In the genomic region with DNA sequence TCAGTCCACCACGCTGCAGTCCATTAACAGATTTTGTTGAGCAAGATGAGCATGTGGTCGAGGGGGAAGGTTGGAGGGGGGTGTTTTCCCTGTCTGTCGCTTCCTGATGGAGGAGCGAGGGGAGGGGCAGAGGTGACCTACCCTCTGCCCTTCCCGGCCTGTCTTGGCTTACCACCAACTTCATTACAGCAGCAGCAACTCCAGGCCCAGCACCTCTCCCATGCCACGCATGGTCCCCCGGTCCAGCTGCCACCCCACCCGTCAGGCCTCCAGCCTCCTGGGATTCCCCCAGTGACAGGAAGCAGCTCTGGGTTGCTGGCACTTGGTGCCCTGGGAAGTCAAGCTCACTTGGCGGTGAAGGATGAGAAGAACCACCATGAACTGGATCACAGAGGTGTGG, we compare ENCODE assay signal across 24 mouse cellular contexts. TPM values are rescaled to one million over a fixed set of nuclear protein-coding genes. Genes with fewer than 3 reads are reported as not detected.
DNase-seq lines count a peak whose midpoint lies in the region; ATAC-seq and TF ChIP-seq lines count a peak whose summit lies in the region.
"Had no signal": no experiment of that assay in that cellular context is flagged by ENCODE, and none has a peak within 500 bp of the region (broad histone marks: within the 10 kb centered on the region; RNA-seq: fewer than 3 reads in every experiment).

No protein-coding gene starts in this region.

- 62% methylated on average over 9 of the region's 9 CpGs for WGBS in kidney, embryonic 14.5 days
- 55% methylated on average over 9 of the region's 9 CpGs for WGBS in lung, embryonic 14.5 days

- no peak overlapping the region for H3K4me3 ChIP-seq in kidney, embryonic 14.5 days (ENCODE audit: low read length)
- no peak overlapping the region for H3K4me3 ChIP-seq in lung, embryonic 14.5 days (ENCODE audit: low read depth, low read length)
- H3K4me3 ChIP-seq: embryonic facial prominence, embryonic 13.5 days; erythroblast, embryonic 14.5 days; forebrain, embryonic 12.5 days; limb, embryonic 15.5 days; neural tube, embryonic 15.5 days; stomach, embryonic 15.5 days had no signal

- H3K9ac ChIP-seq in kidney, embryonic 14.5 days (ENCODE audit: low read depth, low read length), result no peak overlapping the region
- no peak overlapping the region for H3K9ac ChIP-seq in lung, embryonic 14.5 days
- H3K9ac ChIP-seq: embryonic facial prominence, embryonic 13.5 days; forebrain, embryonic 12.5 days; limb, embryonic 15.5 days; neural tube, embryonic 15.5 days; stomach, embryonic 15.5 days had no signal

- in situ Hi-C loops in Patski (cut with MboI; ENCODE audit: low pct_unique_long_range_greater_than_20kb), result no loop called here

- POLR2A ChIA-PET in Patski (lab: Charles Lee), result interaction anchor here (0.7 to 2.8 kb wide), 2 partner anchors 24 to 28 kb away, joined by 3 to 13 read pairs; no protein-coding TSS in a partner anchor

- H3K36me3 ChIP-seq in kidney, embryonic 14.5 days (ENCODE audit: control insufficient read depth, insufficient read depth, low read length), result peaks cover 73% of the 10 kb centered on the region
- H3K36me3 ChIP-seq in lung, embryonic 14.5 days (ENCODE audit: insufficient read depth), result peaks cover 77% of the 10 kb centered on the region

- no peak for ATAC-seq in kidney, embryonic 14.5 days (ENCODE audit: low FRiP score, low TSS enrichment)
- no peak for ATAC-seq in lung, embryonic 14.5 days (ENCODE audit: insufficient read depth)
- no peak for ATAC-seq in Patski
- ATAC-seq: hindbrain, postnatal 0 days; intestine, embryonic 16.5 days had no signal

- no peaks in the 10 kb centered on the region for H3K9me3 ChIP-seq in kidney, embryonic 14.5 days (ENCODE audit: control insufficient read depth, low read length)
- H3K9me3 ChIP-seq in lung, embryonic 14.5 days (ENCODE audit: low read depth, low read length), result no peaks in the 10 kb centered on the region
- H3K9me3 ChIP-seq: embryonic facial prominence, embryonic 13.5 days; forebrain, embryonic 12.5 days; limb, embryonic 15.5 days; neural tube, embryonic 15.5 days; stomach, embryonic 15.5 days had no signal

- peak; percentile 60 for DNase-seq in adrenal gland, adult 2 months
- DNase-seq in adrenal gland, postnatal 4 days (ENCODE audit: low spot score in 2 of 2), result no peak
- DNase-seq in kidney, adult 11 months, result peak; percentile 24
- peak; percentile 27 for DNase-seq in lung, embryonic 14.5 days
- DNase-seq in lung, postnatal 14 days, result no peak
- peak; percentile 73 for DNase-seq in Patski (ENCODE audit: low read depth, low spot score)
- DNase-seq: cerebellum, adult 8-10 months; cerebellum, postnatal 36 days; embryo, embryonic 11 days; left cerebral cortex, postnatal 4 days; right cerebral cortex, adult 18-20 months; right cerebral cortex, postnatal 4 days; thymus, postnatal 36 days had no signal

- H3K27me3 ChIP-seq in kidney, embryonic 14.5 days (ENCODE audit: control insufficient read depth, insufficient read depth, low read length), result 0 out of 2 replicates have a peak, but pooled peaks cover 3% of the 10 kb centered on the region
- no peaks in the 10 kb centered on the region for H3K27me3 ChIP-seq in lung, embryonic 14.5 days (ENCODE audit: insufficient read depth, low read length)
- no peaks in the 10 kb centered on the region for H3K27me3 ChIP-seq in Patski
- H3K27me3 ChIP-seq: limb, embryonic 15.5 days; neural tube, embryonic 15.5 days; stomach, embryonic 15.5 days had no signal

- TF ChIP-seq CTCF in lung, embryonic 14.5 days (IDR thresholded peaks at IDR 0.05; ENCODE audit: low read depth), result no peak
- TF ChIP-seq CTCF in Patski (IDR thresholded peaks at IDR 0.05), result no peak

- CTCF ChIA-PET in Patski (lab: Charles Lee), result interaction anchor here (1.6 kb wide), 1 partner anchor 24 kb away, joined by 6 read pairs; no protein-coding TSS in a partner anchor

- peaks cover 44% of the 10 kb centered on the region for H3K4me1 ChIP-seq in kidney, embryonic 14.5 days (ENCODE audit: control insufficient read depth, insufficient read depth, low read length)
- H3K4me1 ChIP-seq in lung, embryonic 14.5 days (ENCODE audit: insufficient read depth), result peaks cover 22% of the 10 kb centered on the region

- H3K4me2 ChIP-seq in kidney, embryonic 14.5 days (replicated peaks; ENCODE audit: low read depth, low read length), result no peak overlapping the region
- H3K4me2 ChIP-seq in lung, embryonic 14.5 days, result no peak overlapping the region
- H3K4me2 ChIP-seq: embryonic facial prominence, embryonic 13.5 days; forebrain, embryonic 12.5 days; heart, embryonic 11.5 days; limb, embryonic 15.5 days; midbrain, embryonic 11.5 days; neural tube, embryonic 15.5 days; stomach, embryonic 15.5 days had no signal

- no peak overlapping the region for H3K27ac ChIP-seq in kidney, embryonic 14.5 days (ENCODE audit: low read depth, low read length)
- H3K27ac ChIP-seq in lung, embryonic 14.5 days (ENCODE audit: low read depth), result no peak overlapping the region
- H3K27ac ChIP-seq: embryonic facial prominence, embryonic 13.5 days; forebrain, embryonic 12.5 days; hindbrain, postnatal 0 days; limb, embryonic 15.5 days; stomach, embryonic 15.5 days had no signal

RNA-seq across cellular contexts. Expression of a gene that starts 29.5 kb away (rescaled TPM):
- 100 to 1,000 TPM; 106 to 160 TPM for total RNA-seq in adrenal gland, adult 2 months (2021)
- 193 and 277 TPM in 2 replicates for polyA plus RNA-seq in adrenal gland, adult 2 months (2012; rRNA removed)
- total RNA-seq in adrenal gland, postnatal 4 days (2021), result 100 to 1,000 TPM; 105 to 116 TPM
- 29.6 and 33.7 TPM in 2 replicates for polyA plus RNA-seq in kidney, embryonic 14.5 days (2014; fragmentation: Nextera tagmentation; extraction: Ambion mirVana)
- polyA plus RNA-seq in lung, embryonic 14.5 days (2014; fragmentation: Nextera tagmentation; extraction: Ambion mirVana), result 28.7 and 32.5 TPM in 2 replicates
- 101 TPM for polyA plus RNA-seq in Patski (2021)

Comparison
In these comparisons a context has a peak if more than half of its experiments do, and no peak if none do; other contexts are left out.
1. DNase-seq: peak in adrenal gland, adult 2 months (single experiment), kidney, adult 11 months (single experiment), lung, embryonic 14.5 days (single experiment) and Patski (single experiment); none in adrenal gland, postnatal 4 days (0 of 2) and lung, postnatal 14 days (single experiment).